Mouse (Mus musculus) large intestine, adult 2 months (tissue): ENCODE results near the gene Rpl14. TPM values are rescaled to one million over a fixed set of nuclear protein-coding genes. Genes with fewer than 3 reads are reported as not detected.

Source experiments
- DNase-seq: peaks from one replicate; pipeline ENCODE4 v3.0.0-alpha.2; 2012; ENCODE audit warnings: low read depth, low spot score
- WGBS: fragments of 180-500 bp; shearing (Covaris S2); methylation state at CpG from one replicate; pipeline ENCODE4 v1.1.7; 2018; 5-methylcytosine and 5-hydroxymethylcytosine counted together
- polyA plus RNA-seq: library from polyadenylated mRNA; depleted of rRNA; stranded (reverse); fragments of >200 nt; gene quantifications from 2 replicates; pipeline ENCODE4 v1.2.3, GENCODE M21; 2012; rRNA removed

Rpl14 gene
- polyA plus RNA-seq, 1 experiment: 605 TPM

DNA sequence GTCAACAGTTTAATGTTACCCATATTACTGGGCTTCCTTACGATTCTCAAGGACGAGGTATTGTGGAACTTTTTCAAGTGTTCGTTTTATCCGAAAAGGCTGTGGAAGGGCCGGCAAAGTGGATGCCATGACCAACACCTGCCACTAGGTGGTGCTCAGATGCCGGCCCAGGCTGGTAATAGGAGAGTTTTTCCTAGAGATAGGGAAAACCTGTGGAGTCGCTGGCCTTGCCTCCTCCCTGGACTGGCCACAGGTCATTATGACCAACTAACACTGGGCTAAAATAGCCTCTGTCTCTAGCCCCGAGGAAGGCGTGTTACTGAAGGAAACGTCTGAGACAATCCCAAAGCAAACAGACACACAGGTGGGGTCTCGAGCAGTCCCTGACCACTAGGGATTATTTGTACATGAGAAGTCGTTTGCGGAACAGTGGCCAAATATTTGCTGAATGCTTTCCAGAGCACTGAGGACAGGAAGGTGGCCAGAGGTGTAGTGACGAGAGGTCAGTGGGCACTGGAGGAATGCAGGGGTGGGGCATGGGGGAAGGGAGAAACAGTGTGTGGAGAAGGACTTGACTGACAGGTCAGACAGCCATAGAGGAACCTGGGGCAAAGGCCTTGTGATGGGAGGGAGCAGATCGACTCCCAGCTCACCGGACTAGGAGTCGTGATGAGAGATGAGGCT is 30.4 kb downstream of the Rpl14 start:
- peak; percentile 50 for DNase-seq
- WGBS: 7% methylated on average over 17 of the region's 17 CpGs

DNA sequence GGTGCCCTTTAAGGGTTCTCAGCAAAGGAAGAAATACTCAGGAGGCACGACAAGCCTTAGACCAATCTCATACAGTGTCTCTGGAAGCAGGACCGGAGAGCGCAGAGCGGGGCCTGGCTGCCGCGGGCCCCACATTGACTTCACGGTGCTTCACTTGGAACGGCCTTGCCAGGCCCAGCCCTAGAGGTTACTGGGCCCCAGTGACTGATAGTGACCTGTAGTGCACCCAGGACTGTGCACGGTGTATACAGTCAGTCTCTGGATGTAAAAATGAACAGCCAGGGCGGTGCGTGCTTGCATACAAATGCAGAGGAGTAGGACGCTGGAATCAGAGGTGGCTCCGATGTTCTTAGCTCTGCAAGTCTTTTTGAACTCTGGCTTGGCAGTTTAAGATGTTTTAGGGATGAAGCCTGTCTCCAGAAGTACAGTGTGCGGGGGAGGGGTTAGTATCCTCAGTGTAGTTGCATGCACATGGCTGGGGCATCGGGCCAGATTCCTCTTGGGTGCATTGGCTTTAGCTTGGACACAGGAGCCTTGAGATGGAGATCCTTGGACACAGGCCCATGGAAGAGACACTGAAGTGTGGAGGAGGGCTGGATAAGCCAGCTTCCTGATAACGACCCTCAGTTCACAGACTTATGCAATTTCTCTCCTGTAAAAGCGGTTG is 31.1 kb downstream of the Rpl14 start:
- 47% methylated on average over 17 of the region's 17 CpGs for WGBS
- no peak for DNase-seq

DNA sequence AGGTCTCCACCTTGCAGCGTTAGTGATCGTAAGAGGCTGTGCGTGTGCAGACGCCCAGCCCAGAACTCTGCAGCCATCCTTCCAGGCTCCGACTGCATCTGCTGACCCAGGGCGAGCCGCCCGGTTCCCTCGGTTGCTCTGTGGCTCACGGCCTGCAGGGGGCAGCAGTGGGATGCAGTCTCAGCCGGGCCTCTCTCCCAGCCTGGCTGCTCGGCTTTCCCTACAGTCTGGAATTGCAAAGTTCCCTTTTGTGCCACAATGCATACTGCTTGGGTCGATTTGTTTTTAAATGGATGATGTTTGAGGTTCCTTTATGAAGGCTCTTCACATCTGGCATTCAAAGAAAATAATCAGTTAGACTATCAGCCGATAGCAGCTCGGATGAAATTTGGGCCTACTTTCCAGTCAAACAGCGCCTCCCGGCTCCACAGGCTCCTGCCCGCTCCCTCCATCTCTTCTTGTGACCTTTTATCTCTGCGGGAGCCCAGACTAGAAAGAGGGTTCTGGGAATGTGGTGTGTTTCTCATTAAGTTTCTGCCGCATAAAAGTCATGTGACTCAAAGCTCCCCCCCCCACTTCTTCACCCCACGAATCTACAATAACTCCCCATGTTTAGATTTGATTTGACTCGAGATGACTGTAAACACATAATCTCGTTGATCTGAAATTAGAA is 31.7 kb downstream of the Rpl14 start:
- peak; percentile 50 for DNase-seq
- WGBS: 24% methylated on average over 23 of the region's 23 CpGs

DNA sequence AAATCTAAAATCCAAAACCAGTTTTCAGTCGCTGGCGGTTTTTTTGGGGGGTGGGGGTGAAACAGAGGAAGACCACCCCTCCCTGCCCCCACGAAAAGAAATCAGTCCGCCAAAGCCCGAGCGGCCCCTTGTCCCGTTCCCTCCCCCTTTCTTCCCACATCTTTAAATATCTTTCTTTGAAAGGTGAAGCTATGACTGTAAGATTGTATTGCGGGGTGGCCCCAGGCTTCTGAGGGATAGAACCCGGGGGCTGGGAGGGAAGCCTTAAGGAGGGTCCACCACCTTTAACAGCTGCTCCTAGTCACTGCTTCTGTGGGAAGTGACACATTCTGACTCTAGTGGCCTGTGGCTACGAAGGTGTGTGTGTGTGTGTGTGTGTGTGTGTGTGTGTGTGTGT is 32.3 kb downstream of the Rpl14 start:
- DNase-seq: no peak
- 79% methylated on average over 10 of the region's 10 CpGs for WGBS

DNA sequence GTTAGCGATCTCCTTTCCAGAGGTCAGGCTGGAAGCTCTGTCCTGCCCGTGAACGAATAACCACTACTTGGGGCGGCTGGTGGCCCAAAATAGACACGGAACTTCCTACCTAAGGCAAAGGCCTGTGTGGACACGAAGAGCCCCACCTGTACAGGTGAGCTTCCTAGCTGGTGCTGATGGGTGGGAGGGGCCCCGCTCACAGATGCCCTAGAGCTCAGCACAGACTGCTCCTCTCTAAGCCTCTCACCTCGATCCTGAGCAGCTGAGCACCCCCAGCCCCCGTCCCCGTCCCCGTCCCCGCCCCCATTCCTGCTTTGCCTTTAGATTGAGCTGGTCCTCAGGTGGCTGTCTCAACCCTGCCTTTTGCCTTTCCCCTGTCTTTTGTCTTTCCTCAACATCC is 32.7 kb downstream of the Rpl14 start:
- WGBS: 75% methylated on average over 12 of the region's 12 CpGs
- DNase-seq: no peak

DNA sequence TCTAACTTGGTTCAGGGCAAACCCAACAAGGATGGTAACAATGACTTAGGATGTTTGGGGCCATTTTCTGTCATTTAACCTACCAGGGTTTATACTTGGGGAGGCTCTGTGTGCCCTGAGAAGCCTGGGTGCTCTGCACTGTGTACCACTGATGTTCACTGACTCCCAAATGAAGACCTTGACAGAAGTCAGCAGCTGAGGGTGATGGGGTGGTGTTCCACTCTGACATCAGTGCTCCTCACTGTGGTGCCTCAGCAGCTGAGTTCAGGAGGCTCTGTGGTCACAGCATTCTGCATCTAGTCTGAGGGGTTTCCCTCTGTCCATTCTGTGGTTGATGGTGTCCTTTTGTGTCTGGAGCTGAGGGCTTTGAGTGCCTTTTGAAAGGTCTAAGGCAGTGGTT is 39.8 kb downstream of the Rpl14 start:
- no peak for DNase-seq

DNA sequence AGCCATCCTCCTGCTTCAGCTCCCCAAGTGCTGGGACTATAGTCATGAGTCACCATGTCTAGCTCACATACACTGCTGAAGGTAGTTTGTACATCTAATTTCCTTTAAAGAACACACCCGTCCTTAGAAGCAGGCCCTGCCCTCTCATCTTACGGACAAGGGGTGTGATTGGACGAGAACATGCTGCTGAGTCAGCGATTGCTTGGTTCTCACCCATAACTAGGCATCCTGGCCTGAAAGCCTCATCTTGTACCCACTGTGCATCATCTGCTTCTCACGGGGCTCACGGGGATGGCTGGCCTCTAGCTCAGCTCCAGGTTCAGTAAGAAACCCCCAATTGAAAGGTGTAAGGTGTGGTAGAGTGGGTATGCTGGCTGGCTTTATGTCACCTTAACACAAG is 42.8 kb downstream of the Rpl14 start:
- DNase-seq: no peak
- 79% methylated on average over 6 of the region's 6 CpGs for WGBS

DNA sequence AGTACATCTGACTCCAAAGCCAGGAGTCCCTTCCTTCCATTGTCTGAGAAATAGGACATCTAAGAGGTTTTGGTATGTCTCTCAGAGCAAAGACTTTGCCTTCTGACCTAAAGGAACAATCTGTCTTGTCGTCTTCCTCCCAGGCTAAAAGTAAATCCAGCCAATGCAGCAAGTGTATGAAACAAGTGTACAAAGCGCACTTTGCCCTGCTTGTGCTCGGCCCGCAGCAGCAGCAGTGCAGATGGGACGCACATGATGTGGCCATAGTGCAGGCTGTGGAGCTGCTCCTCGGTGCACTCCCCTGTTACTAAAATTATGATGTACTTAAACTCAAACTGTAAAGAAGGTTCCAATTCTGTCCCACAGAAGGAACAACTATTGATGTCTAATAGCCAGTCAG is 46.9 kb downstream of the Rpl14 start:
- no peak for DNase-seq
- WGBS: 80% methylated on average over 6 of the region's 6 CpGs

DNA sequence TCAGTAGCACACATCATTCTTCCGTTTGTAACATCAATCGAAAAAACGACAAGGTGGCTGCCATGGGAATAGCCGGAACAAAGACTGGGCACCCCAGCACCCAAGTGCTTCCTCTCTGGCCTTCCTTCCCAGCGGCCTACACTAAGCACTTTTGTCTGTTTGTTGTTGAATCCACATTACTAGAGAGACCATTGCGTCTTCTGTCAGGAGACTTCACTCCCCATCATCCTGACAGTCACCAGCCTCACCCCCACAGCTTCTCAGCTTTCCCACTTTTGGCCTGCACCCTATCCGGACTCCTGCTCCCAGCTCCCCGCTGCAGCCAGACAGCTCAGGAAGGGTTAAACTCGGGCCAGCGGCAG is 48.1 kb downstream of the Rpl14 start:
- WGBS: 36% methylated on average over 10 of the region's 10 CpGs
- no peak for DNase-seq

DNA sequence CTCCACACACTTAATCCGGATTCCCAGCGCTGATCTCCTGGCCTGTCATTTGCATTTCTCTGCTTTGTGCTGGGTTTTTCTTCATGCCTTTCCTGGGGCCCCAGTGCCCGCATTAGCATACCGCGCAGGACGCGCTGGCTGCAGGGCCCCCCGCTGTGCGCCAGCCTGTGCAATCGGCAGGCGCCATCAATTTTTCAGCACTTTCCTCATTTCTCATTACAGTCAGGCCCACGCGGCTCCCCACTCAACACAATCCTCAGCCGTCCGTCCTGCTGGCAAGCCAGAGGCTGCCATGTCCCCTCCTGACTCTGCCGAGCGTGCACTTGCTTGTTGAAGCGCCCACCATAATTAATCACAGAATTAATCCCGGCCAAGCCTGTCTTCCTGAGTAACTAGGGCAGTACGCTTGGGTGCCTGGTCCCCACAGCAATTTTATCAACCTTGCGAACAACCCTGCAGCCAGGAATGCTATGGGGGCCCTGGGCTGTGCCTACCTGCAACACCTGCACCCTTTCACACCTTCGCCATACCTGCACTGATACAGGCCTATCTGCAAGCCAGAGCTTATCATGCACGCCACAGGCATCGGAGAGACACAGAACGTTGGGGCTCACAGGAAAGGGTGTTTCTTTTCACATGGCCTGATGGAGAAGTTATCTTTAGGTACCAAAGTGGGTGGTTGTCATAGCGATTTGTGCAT is 48.6 kb downstream of the Rpl14 start:
- 32% methylated on average over 26 of the region's 26 CpGs for WGBS
- no peak for DNase-seq

DNA sequence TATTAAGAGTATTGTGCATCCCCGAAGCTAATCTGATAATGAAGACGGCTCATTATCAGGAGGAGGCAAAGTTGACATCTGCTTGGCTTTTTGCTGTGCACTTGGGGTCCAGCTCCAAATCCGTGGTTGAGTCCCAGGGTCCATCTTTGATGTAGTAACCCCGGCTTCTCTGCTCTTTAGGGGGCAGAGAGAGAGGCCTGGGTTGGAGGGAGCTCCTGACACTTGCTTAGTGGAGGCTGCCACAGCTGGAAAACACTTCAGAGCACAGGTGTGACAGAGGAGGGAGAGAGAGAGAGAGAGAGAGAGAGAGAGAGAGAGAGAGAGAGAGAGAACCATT is 49.1 kb downstream of the Rpl14 start:
- DNase-seq: no peak
- WGBS: 71% methylated on average over 4 of the region's 4 CpGs

Other genes with a start within 250 kb of the Rpl14 start
- gene Eif1b, start 79.2 kb upstream of the Rpl14 start, polyA plus RNA-seq: 20.8 and 23.8 TPM in 2 replicates
- gene Entpd3, start 31.6 kb upstream of the Rpl14 start, polyA plus RNA-seq: 1.6 and 1.8 TPM in 2 replicates